Mouse (Mus musculus): ENCODE measurements around the gene Fbxo4. TPM values are rescaled to one million over a fixed set of nuclear protein-coding genes. Genes with fewer than 3 reads are reported as not detected.

Gene Fbxo4
- polyA plus RNA-seq (2014; fragmentation: Illumina TruSeq; extraction: RNeasy Lipid Tissue Mini Kit (QIAGEN cat#74804); ENCODE audit: low read depth, low replicate concordance) = 38.8 TPM

GRCm38 (mm10) chr15:3979061-3979848, at the start of gene Fbxo4:
Gene Fbxo4, minus strand, starts transcription at chr15:3979573.

DNA sequence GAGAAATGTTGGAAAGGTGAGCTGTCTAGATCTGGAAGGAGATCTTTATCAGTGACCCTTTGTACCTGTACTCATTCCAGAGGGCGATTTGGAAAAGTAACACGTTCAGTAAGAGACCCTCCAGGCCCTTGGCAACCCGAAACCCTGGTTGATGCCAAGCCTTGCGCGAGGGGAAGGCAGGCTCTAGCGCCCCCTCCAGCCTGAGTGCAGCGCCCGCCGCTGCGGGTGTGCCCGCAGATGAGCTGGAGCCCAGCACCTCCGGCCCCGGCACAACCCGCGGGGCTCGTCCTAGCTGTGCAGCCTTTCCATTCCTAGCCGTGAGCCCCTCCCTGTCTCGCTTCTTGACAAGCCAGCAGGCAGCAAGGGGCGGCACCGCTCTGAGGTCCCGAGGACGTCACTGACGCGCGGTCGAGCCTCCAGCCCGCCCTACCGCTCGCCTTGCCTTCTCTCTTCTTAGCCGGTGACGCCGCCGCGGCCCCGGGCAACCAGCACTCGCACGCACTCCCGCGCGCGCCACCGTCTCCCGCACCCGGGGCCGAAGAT, 46.9 kb upstream of the Fbxo4 start, which contains the start of gene Oxct1:
TSS of gene Oxct1 (plus strand) at position 153 of the 543 bp plus-strand sequence.

GRCm38 (mm10) chr15:3995448-3996266, 16.3 kb upstream of the Fbxo4 start, which contains the start of gene AW549877:
Gene AW549877, minus strand, starts transcription at chr15:3995744.

Other genes starting within 250 kb of the Fbxo4 start
- gene AW549877, start 16.2 kb upstream of the Fbxo4 start, polyA plus RNA-seq (2014; fragmentation: Illumina TruSeq; extraction: RNeasy Lipid Tissue Mini Kit (QIAGEN cat#74804); ENCODE audit: low read depth, low replicate concordance) = 214 TPM
- 364 TPM for gene Oxct1, start 46.8 kb upstream of the Fbxo4 start, polyA plus RNA-seq (2014; fragmentation: Illumina TruSeq; extraction: RNeasy Lipid Tissue Mini Kit (QIAGEN cat#74804); ENCODE audit: low read depth, low replicate concordance)

All from sigmoid colon, adult 10 weeks (tissue).